Mouse (Mus musculus): ENCODE data around the gene Mobp.
"Not testable (repeated sequence)": the region's sequence is repeated elsewhere in the genome, so short reads cannot be mapped to it uniquely, and the experiment has no call there.

The Mobp gene

GRCm38 (mm10) chr9:120149222-120149828 is at the start of gene Mobp:
Gene Mobp, plus strand, starts transcription at chr9:120149707.
- peak; percentile 87 for DNase-seq (ENCODE audit: low read depth, low spot score)

GRCm38 (mm10) chr9:120101165-120101564 is 48.3 kb upstream of the Mobp start:
- no peak for DNase-seq (ENCODE audit: low read depth, low spot score)

- DNase-seq (ENCODE audit: low read depth, low spot score): not testable (repeated sequence)
Observed at GRCm38 (mm10) chr9:120108953-120109352, 40.6 kb upstream of the Mobp start.

- DNase-seq (ENCODE audit: low read depth, low spot score): peak; percentile 98
Observed at GRCm38 (mm10) chr9:120110211-120111018, 39.1 kb upstream of the Mobp start, which contains the start of gene Slc25a38. Gene Slc25a38, plus strand, starts transcription at chr9:120110374.

- no peak for DNase-seq (ENCODE audit: low read depth, low spot score)
Observed at GRCm38 (mm10) chr9:120111156-120111945, 38.2 kb upstream of the Mobp start.

GRCm38 (mm10) chr9:120112472-120112871 is 37.0 kb upstream of the Mobp start:
- no peak for DNase-seq (ENCODE audit: low read depth, low spot score)

- no peak for DNase-seq (ENCODE audit: low read depth, low spot score)
Observed at GRCm38 (mm10) chr9:120113456-120113855, 36.1 kb upstream of the Mobp start.

- DNase-seq (ENCODE audit: low read depth, low spot score): no peak
Observed at GRCm38 (mm10) chr9:120114051-120114788, 35.3 kb upstream of the Mobp start.

- no peak for DNase-seq (ENCODE audit: low read depth, low spot score)
Observed at GRCm38 (mm10) chr9:120114789-120115151, 34.7 kb upstream of the Mobp start.

GRCm38 (mm10) chr9:120115580-120115979 is 33.9 kb upstream of the Mobp start:
- DNase-seq (ENCODE audit: low read depth, low spot score): no peak

- no peak for DNase-seq (ENCODE audit: low read depth, low spot score)
Observed at GRCm38 (mm10) chr9:120116184-120116624, 33.3 kb upstream of the Mobp start.

GRCm38 (mm10) chr9:120118212-120118611 is 31.3 kb upstream of the Mobp start:
- no peak for DNase-seq (ENCODE audit: low read depth, low spot score)

GRCm38 (mm10) chr9:120120503-120120902 is 29.0 kb upstream of the Mobp start:
- DNase-seq (ENCODE audit: low read depth, low spot score): no peak

- DNase-seq (ENCODE audit: low read depth, low spot score): no peak
Observed at GRCm38 (mm10) chr9:120126868-120127267, 22.6 kb upstream of the Mobp start.

- peak; percentile 99 for DNase-seq (ENCODE audit: low read depth, low spot score)
Observed at GRCm38 (mm10) chr9:120127538-120128251, 21.8 kb upstream of the Mobp start, which contains the start of gene Rpsa. Gene Rpsa, plus strand, starts transcription at chr9:120127689.

GRCm38 (mm10) chr9:120129276-120129675 is 20.2 kb upstream of the Mobp start:
- DNase-seq (ENCODE audit: low read depth, low spot score): no peak

GRCm38 (mm10) chr9:120131784-120132288 is 17.7 kb upstream of the Mobp start:
- no peak for DNase-seq (ENCODE audit: low read depth, low spot score)

- no peak for DNase-seq (ENCODE audit: low read depth, low spot score)
Observed at GRCm38 (mm10) chr9:120132980-120133754, 16.3 kb upstream of the Mobp start.

GRCm38 (mm10) chr9:120133755-120134475 is 15.6 kb upstream of the Mobp start:
- no peak for DNase-seq (ENCODE audit: low read depth, low spot score)
